Mouse (Mus musculus) ES-E14 (cell line): ENCODE measurements at regions not wholly inside any gene's neighbourhood (a gene's known extent, or its start where the extent isn't known, plus 50 kb on each side); places are given as distances from the start of the nearest gene placed in this dataset.
"Not testable (repeated sequence)": the region's sequence is repeated elsewhere in the genome, so short reads cannot be mapped to it uniquely, and the experiment has no call there.

Experiments used
- DNase-seq: peaks from one replicate; pipeline ENCODE4 v3.0.0-alpha.2; 2013; ENCODE audit warnings: low read depth, low spot score
- H3K27ac ChIP-seq: 2 replicates; pipeline ENCODE4 v1.5.1; 2012; ENCODE audit warnings: low read depth, mild to moderate bottlenecking, low read length, moderate library complexity, mixed read lengths; ENCODE audit not compliant: poor library complexity, insufficient read depth, severe bottlenecking
- H3K36me3 ChIP-seq: 2 replicates; pipeline ENCODE4 v1.6.1; 2012; ENCODE audit warnings: mild to moderate bottlenecking, low read length, moderate library complexity, mixed read lengths; ENCODE audit not compliant: control insufficient read depth, poor library complexity, insufficient read depth, severe bottlenecking
- H3K4me1 ChIP-seq, 2 experiments: fragments of 150-350 bp in 1 of 2; sonication (generic) in 1 of 2; 2 replicates each; pipeline ENCODE4 v1.6.1; 2012; ENCODE audit warnings: low read length in 2 of 2, mild to moderate bottlenecking in 1 of 2, mixed read lengths in 1 of 2; ENCODE audit not compliant: control insufficient read depth in 2 of 2, insufficient read depth in 2 of 2, poor library complexity in 1 of 2
- H3K4me3 ChIP-seq, 2 experiments: fragments of 150-350 bp in 1 of 2; sonication (generic) in 1 of 2; 2 replicates each; pipeline ENCODE4 v1.5.1; 2012; ENCODE audit warnings: low read length in 2 of 2, low read depth in 1 of 2, mild to moderate bottlenecking in 1 of 2, mixed read lengths in 1 of 2; ENCODE audit not compliant: insufficient read depth in 1 of 2, poor library complexity in 1 of 2, severe bottlenecking in 1 of 2
- H3K9ac ChIP-seq: 2 replicates; pipeline ENCODE4 v1.6.1; 2012; ENCODE audit warnings: low read depth, mild to moderate bottlenecking, low read length, mixed read lengths; ENCODE audit not compliant: poor library complexity, insufficient read depth, severe bottlenecking
- H3K9me3 ChIP-seq: fragments of 150-350 bp; sonication (generic); 2 replicates; pipeline ENCODE4 v1.6.1; 2012; ENCODE audit warnings: low read depth, mild to moderate bottlenecking, low read length; ENCODE audit not compliant: control insufficient read depth, insufficient read depth
- CHD2 ChIP-seq: IDR thresholded peaks from 2 replicates; pipeline ENCODE4 v1.6.1; 2014; ENCODE audit warnings: mild to moderate bottlenecking, low read depth, low read length, inconsistent platforms
- HCFC1 ChIP-seq: IDR thresholded peaks from 2 replicates; pipeline ENCODE4 v1.6.1; 2012; ENCODE audit warnings: low read length, inconsistent platforms, borderline replicate concordance; ENCODE audit not compliant: insufficient read depth
- MAFK ChIP-seq: IDR thresholded peaks from 2 replicates; pipeline ENCODE4 v1.6.1; 2014; ENCODE audit warnings: mild to moderate bottlenecking, low read depth, low read length, inconsistent platforms; ENCODE audit not compliant: insufficient read depth
- ZC3H11A ChIP-seq: IDR thresholded peaks from 2 replicates; pipeline ENCODE4 v1.6.1; 2012; ENCODE audit warnings: low read depth, mild to moderate bottlenecking, inconsistent platforms, low read length, borderline replicate concordance
- ZNF384 ChIP-seq: IDR thresholded peaks from 2 replicates; pipeline ENCODE4 v1.6.1; 2012; ENCODE audit warnings: low read depth, low read length, inconsistent platforms
- in situ Hi-C, 2 experiments: fragments of 600-800 bp; cut with MboI; formaldehyde crosslinking; loops; one replicate each; pipeline ENCODE4 v1.15.1; 2025; ENCODE audit warnings: low sequenced_read_pairs in 2 of 2, inconsistent platforms in 1 of 2; ENCODE audit not compliant: unreplicated experiment in 2 of 2

DNA sequence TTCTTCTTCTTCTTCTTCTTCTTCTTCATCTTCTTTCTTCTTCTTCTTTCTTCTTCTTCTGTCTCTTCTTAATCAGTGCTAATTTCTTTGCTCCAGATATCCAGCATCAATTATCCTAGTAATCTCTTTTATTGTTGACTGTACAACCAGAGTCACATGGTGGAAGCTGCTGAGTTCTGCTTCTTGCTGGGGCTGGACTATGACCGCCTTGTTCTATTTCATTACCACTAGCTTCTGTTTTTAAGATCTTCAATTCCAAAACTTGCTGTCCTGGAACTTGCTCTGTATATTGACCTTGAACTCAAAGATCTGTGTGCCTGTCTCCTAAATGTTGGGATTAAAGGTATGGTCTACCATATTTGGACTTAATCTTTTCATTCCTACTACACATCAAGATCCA lies 152.2 kb downstream of the Hnmt start:
- Histone ChIP-seq H3K4me1 (no peaks in the 10 kb centered on the region; a peak in 1 of 4 replicates), H3K9me3 (no peaks in the 10 kb centered on the region), H3K27ac (no peak overlapping the region), H3K4me3 (no peak overlapping the region), H3K9ac (no peak overlapping the region), H3K36me3 (no peaks in the 10 kb centered on the region)
- TF ChIP-seq HCFC1: no peak
- no peak for TF ChIP-seq MAFK
- TF ChIP-seq ZC3H11A: no peak
- in situ Hi-C loops: no loop called here
- no peak for DNase-seq

DNA sequence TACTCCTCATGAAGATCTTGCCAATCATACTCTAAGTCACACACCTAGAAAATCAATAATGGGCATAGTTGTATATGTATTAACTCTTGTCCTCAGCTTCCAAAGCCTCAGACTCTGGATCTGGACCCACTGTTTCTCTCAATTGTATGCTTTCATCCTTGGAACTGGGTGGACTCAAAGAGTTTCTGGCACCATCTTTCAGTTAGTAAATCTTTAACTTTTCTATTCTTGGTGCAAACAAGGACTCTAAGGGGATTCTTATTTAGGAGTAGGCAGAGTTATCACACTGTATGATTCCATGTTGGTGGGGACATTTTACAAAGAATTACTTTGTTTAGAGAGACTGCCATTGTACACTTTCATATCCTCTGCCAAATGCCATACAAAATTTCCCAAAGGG lies 156.0 kb downstream of the Hnmt start:
- H3K4me3 ChIP-seq: no peak overlapping the region
- H3K36me3 ChIP-seq: no peaks in the 10 kb centered on the region
- H3K9me3 ChIP-seq: no peaks in the 10 kb centered on the region
- in situ Hi-C loops: no loop called here
- H3K4me1 ChIP-seq: no peaks in the 10 kb centered on the region
- no peak overlapping the region for H3K9ac ChIP-seq
- no peak overlapping the region for H3K27ac ChIP-seq
- no peak for TF ChIP-seq ZC3H11A
- DNase-seq: no peak

DNA sequence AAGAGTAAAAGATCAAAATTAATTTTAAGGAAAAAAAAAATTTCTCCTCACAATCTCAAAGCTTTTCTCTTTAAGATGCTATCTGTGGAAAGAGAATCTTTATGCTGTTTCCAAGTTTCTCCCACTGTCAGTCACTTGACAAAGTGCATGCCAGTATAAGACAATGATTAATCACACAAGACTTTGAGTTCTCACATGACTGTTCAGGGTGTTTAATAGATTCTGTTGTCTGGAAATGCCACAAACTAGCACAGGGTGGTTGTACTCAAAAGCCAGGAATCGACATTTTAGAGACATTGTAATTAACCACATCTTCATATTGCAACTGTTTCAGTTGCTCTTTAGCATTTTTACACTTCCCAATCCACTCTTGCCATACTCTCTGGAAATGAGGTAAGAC lies 181.8 kb downstream of the Hnmt start:
- DNase-seq: no peak
- Histone ChIP-seq H3K4me3 (no peak overlapping the region), H3K9ac (no peak overlapping the region), H3K4me1 (no peaks in the 10 kb centered on the region), H3K27ac (no peak overlapping the region), H3K36me3 (no peaks in the 10 kb centered on the region), H3K9me3 (0 out of 2 replicates have a peak, but pooled peaks cover 2% of the 10 kb centered on the region)
- in situ Hi-C loops: no loop called here
- TF ChIP-seq MAFK: no peak
- no peak for TF ChIP-seq HCFC1
- no peak for TF ChIP-seq ZC3H11A
- no peak for TF ChIP-seq ZNF384

GRCm38 (mm10) chr2:23866326-23866725 lies 182.9 kb downstream of the Hnmt start:
- Histone ChIP-seq H3K36me3 (no peaks in the 10 kb centered on the region), H3K4me1 (no peaks in the 10 kb centered on the region), H3K9me3 (0 out of 2 replicates have a peak, but pooled peaks cover 2% of the 10 kb centered on the region), H3K27ac (no peak overlapping the region), H3K4me3 (no peak overlapping the region), H3K9ac (no peak overlapping the region)
- no peak for TF ChIP-seq ZNF384
- no peak for TF ChIP-seq ZC3H11A
- no peak for TF ChIP-seq CHD2
- TF ChIP-seq MAFK: no peak
- TF ChIP-seq HCFC1: no peak
- in situ Hi-C loops: no loop called here
- no peak for DNase-seq

- H3K4me1 ChIP-seq, in situ Hi-C loops: not testable (repeated sequence)
These were observed 186.9 kb downstream of the Hnmt start for GRCm38 (mm10) chr2:23862277-23862676.

More at GRCm38 (mm10) chr2:23862277-23862676, 186.9 kb downstream of the Hnmt start:
- H3K27ac ChIP-seq, H3K36me3 ChIP-seq, H3K4me3 ChIP-seq, DNase-seq, H3K9me3 ChIP-seq, H3K9ac ChIP-seq: not testable (repeated sequence)
